Mouse (Mus musculus): ENCODE measurements around the gene Clec2g.
"Not testable (repeated sequence)": the region's sequence is repeated elsewhere in the genome, so short reads cannot be mapped to it uniquely, and the experiment has no call there.

Gene Clec2g

DNA sequence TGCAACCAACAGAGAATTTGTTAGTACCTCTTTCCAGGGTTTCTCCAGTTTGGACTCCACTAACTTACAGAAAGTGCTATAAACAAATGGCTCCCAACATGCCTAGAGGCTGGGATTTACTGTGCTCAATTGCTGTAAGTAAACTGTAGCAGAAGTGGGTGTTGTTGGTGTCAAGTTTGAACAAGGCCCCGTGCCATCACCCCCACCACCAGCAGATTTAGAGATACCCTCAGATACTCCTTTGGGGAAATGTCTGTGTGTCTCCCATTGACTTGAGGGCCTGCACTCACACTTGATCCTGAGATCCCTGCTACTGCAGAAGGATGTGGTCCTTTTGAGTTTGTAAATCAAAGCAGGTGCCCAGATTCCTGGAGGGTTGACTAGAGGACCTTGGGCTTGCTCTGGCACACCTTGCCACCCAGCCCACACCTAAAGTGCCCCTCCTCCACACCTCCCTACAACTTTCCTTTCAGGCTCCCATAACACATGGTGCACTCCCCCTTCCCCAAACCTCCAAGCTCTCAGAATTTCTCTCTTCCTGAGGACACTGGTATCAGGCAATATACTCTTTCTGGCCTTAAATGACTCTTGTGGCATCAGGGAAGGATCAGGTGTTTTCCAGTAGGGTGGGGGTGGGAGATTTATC is 37.3 kb downstream of the Clec2g start:
- no peak for DNase-seq (ENCODE audit: low spot score in 2 of 2)

DNA sequence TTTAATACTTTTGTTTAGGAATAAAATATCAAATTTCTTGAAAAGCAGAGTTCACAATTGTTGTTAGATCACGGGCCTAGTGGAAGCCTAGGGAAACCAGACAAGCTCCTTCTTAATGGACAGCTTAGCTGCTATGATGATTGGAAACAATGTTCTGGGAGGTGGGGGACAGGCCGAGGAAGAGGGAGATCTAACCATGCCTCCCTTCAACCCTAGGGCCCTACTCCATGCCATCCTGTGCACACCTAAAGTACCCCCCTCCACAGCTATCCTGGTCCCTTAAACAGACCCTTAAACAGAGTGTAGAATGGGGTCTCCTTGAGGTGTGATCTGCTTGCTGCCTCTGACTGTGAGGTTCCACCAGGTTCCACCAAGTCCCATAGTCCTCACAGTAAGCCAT is 38.0 kb downstream of the Clec2g start:
- no peak for DNase-seq (ENCODE audit: low spot score in 2 of 2)

DNA sequence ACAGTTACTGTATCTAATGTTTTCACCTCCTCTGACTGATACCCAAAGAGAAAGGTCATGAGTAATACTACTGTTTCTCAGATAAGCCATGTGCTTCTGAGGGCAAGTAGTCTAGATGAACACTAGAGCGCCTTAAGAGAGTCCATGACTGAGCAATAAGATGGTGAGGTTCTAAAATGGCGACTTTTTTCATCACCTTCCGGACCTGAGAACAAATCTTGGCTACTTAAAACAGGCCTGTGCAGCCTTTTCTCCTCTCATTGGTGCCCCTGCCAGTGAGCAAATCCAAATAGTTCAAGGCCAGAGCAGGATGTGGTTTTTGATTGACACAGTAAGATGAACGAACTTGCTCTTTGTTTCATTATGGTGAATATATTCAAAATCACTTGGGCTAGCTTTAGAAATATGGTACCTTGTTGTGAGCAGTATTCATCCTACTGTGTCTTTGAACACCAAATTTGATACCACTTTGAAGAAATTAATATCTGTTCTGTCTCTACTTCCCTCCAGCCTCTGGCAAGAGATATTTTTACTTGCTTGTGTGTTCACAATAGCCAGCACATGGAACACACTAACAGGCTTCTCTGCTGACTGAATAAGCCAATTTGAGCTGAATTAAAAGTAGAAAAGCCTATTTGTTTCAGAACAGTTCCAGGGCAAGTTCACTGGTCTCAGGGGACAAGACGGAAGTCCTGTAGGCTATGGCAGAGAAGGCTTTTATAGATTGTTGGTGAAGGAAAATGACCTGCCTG is 38.7 kb downstream of the Clec2g start:
- DNase-seq (ENCODE audit: low spot score in 2 of 2): no peak

DNA sequence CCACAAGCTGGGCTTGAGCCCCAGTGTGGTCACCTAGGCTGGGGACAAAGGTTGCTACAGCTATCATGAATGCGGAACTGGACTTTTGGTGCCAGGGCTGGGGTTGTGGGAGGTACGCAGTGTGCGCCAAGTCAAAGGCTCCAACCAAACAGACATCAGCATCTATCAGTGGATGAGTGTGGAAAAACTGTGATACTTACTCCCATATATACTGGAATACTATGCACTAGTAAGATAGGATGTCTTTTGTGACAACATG is 39.2 kb downstream of the Clec2g start:
- DNase-seq (ENCODE audit: low spot score in 2 of 2): no peak

DNA sequence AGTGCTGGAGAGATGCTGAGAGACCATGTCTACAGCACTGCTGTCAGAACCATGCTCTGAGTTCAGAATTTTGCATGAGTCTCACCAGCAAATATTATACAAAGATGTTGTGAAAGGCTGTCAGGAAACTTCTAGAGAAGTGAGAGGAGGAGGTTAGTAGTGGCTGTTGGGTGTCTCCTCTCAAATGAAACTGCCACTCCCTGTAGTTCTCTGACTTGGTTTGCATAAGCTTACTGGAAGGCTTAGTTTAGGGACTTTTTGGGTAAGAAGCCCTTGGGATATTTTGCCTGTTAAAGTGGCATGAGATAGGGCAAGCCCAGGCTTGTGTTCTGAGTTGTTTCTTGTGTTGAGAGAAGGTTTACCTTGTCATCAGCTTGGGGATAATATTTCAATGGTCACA is 40.7 kb downstream of the Clec2g start:
- not testable (repeated sequence) for DNase-seq (ENCODE audit: low spot score in 2 of 2)

DNA sequence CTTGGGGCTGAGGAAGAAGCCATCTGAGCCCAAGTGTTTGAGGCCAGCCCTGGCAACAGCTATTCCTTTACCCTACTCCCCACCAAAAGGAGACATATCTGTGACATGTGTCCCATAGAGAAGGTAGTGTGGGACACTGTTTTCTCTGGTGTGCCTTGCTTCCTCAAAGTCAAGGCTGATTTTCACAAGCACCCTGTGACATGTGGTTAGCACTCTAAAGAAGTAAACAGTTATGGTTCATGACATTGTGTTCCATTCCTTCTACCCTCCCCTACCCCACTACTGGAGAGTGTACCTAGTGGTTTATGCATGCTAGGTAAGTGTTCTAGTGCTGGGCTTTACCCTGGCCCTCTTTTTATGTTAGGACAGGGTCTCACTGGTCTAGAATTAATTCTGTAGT is 42.0 kb downstream of the Clec2g start:
- DNase-seq (ENCODE audit: low spot score in 2 of 2): no peak

DNA sequence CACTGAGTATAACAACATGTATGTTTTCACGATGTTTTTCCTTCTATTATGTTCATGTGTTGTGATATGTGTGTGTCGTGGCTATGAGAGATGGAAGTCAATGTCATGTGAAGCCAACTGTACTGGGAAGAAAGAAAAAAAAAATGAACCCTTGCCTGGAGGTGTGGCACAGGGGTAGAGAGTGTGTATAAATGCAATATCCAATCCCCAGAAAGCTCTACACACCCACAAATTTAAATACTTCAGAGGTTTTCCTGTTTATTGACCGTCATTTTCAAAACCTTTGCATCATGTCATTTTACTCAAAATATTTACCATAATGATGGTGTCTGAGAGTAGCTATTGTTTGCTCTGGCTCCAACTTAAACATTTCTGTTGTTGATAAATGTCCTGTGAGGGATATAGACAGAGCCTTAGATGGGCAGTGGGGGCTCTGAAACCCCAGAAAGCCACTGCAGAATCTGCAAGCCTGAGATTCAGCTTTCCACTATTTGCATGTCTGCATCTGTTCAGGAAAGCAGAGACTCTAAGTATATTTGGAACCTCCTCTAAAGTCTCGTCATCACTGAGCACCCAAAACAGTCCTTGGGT is 47.9 kb downstream of the Clec2g start:
- DNase-seq (ENCODE audit: low spot score in 2 of 2): not testable (repeated sequence)

DNA sequence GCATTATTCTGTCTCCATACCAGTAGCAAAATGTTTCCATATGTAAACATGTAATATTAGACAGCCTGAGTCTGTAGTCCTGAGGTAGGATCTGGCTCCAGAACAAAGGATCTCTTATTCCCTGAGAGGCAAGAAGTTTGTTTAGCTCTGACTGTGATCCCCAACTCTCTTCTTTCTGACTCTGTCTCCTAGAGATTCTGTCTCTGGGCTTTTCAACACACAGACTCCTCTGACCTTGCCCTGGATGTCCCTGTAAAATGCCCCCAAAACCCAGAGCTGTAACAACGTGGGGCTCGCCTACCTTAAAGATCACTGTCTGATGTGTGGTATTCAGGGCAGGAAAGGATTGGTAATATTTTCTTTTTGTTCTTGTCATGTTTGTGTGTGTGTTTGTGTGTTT is 58.2 kb downstream of the Clec2g start:
- DNase-seq (ENCODE audit: low spot score in 2 of 2): no peak

DNA sequence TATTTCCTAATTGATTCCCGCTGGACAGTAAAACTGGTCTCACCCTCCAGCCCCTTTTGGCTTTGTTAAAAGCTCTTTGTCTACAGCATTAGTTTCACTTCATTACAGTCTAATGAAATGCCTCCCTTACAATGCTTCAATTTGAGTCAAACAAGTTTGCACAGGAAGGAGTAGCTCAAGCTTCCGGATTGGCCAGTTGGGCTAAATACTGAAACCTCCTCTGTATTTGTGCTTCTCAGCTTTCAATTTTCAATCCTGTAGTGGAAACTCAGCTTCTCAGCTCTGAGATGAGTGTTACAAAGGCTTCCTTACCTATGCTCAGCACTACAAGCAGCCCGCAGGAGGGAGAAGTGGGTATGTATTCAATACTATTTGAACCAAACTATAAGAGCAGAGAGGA is 58.6 kb downstream of the Clec2g start:
- DNase-seq (ENCODE audit: low spot score in 2 of 2): no peak

DNA sequence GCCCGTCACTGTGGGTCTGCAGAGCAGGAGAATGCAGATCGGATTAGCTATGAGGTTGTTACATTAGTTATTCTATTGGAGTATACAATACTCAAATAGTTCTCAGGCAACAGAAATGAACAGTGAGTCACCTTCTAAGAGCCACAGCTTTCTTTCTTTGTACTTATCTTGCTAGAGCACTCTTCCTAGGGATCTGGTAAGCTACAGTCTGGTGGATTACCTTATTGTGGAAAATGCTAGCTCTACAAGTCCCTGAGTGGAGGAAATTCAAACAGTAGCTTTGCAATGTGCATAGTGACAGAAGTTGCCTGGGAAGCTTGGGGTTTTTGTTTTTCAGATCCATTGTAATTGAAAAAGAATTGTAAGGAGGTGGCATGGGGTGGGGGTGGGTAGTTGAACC is 59.0 kb downstream of the Clec2g start:
- no peak for DNase-seq (ENCODE audit: low spot score in 2 of 2)

DNA sequence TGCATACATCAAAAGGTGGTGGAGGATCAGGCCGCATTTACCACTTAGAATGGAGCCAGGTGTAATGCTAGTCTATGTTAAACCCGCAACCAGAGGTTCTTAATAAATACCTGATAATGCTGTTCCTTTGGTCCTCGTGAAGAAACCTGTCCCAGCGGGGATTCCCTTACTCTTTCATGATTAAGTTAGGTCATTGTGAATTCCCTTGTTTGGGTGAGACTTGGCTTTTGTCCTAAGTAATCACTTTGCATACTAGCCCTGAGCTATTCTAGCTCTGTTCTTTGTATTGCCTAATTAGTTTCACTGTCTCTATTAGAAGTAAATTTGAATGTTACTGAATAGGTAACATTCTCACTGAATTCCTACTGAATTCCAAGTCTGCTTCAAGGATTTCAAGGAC is 60.2 kb downstream of the Clec2g start:
- no peak for DNase-seq (ENCODE audit: low spot score in 2 of 2)

DNA sequence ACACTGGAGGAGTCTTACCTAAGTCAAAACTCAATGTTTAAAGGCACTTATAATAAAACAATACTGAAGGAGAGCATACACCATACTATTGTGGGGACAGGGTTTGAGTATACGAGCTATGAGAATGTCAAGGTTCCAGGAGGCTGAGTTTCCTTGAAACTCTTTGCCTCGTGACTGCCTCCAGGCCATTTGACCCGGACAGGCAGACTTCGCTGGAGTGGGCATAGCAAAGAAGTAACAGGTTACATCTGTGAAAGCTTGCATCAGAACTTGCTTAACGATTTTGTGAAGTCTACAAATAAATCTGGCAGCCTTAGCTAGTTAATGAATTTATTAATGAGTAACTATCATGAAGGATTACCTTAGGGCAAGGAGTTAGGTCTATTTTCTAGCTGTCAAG is 60.6 kb downstream of the Clec2g start:
- no peak for DNase-seq (ENCODE audit: low spot score in 2 of 2)

DNA sequence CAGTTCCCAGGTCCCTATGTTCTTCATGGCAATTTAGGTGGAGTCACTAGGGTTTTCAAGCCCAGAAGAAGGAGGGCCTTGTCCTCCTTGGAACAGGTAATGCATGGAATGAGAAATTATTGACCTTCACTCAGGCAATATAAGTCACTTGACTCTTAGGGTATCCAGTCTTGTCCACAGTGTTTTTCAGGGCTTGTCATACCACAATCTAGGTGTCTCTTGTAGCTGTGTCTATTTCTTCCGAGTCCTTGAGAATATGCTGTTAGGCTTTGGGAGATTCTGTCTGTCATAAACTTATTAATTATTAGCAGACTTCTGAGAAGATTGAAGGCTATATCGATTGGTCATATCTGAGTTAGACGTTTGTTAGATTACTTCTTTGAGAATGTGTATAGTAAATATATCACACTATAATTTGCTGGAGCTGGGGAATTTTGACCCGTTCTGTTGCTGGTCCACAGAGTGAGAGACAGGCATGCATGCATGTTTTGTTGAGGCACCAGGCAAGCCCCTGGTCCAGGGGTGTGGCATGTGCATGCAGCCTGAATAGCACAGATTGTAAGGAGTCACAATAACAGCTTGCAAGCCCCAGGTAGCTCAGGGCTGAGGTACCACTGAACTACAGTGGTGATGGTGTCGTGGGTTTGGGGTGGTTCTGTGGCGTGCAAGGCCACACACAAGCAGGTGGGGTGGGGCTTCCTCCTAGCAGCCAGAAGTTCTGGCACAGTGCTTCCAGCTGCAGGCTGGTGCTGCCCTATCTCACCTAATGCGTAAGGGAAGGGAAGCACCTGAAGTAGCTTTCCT is 61.3 kb downstream of the Clec2g start:
- DNase-seq (ENCODE audit: low spot score in 2 of 2): no peak

DNA sequence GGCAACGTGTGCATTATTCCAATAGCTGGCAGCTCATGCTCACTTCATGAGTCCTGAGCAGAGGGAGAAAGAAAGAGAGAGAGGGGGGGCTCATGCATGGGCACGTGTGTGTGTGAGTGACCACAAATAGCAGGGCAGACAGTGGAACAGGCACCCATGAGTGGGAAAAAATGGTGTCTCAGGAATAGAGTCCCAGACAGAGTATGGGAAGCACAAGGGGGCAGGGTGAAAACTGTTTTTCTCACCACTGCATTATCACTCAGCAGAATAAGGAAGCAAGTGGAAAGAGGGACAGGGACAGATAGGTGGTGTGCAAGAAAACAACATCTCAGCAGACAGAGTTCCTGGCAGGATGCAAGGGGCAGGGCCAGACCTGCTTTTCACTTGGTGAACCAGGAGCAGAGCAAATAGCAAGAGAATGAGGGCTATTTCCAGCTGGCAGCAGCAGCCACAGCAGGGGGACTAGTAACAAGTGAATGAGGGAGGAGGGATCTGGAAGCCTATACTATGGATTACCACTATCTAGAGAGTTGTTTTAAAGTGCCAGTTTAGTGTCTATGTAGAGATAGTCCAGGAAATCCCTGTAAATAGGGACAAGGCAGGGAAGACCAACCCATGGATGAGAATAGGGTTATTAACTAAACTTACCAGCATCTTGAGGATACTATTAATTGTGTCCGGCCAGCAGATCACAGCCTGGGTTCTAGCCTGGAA is 62.0 kb downstream of the Clec2g start:
- DNase-seq (ENCODE audit: low spot score in 2 of 2): no peak

DNA sequence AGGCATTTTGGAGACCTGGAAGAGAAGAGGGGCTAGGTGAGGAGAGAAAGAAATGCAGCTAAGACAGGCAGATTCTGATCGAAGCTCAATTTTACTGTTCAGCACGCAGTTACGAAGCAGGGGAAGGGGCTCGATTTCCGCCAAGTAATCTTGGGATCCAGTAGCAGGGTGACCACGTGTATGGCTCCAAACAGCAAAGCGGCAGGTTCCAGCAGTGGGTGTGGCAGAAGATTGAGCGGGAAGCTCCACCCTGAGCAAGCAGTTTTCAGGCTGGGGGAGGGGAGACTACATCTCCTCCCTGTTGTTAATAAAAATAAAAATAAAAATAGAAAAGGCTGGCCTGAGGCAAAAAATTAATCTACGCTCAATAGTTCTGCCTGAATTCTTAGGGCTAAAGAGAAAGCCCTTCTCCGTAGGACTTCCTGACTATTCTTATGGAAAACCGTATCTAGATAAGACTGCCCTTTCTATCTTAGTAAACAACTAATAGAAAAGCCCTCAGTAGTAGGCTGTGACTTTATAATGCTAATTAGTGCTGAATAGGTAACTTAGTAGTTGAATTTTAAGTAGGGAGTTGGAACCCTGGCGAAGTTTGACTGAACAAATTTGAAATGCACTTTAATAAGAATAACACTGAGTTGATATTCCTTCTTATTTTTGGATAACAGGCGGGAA is 62.7 kb downstream of the Clec2g start:
- DNase-seq (ENCODE audit: low spot score in 2 of 2): peak in 1 of 2 experiments; percentile 21

DNA sequence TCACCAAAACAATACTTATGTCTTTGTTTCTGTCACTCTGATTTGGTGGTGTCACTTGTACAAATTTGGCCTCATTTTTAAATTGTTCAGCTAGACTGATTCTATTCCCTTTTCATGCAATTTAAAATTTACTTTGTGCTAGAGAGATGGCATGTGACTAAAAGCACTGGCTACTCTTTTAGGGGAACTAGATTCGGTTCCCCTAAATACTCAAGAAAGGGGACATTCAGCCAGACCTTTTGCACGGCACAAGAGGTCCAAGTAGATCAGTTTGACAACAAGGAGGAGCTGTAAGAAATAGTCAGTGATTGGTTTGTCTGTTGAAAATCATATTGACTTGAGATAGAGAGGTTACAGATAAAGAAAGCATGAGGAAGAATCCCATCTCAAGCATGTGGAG is 67.2 kb downstream of the Clec2g start:
- no peak for DNase-seq (ENCODE audit: low spot score in 2 of 2)

DNA sequence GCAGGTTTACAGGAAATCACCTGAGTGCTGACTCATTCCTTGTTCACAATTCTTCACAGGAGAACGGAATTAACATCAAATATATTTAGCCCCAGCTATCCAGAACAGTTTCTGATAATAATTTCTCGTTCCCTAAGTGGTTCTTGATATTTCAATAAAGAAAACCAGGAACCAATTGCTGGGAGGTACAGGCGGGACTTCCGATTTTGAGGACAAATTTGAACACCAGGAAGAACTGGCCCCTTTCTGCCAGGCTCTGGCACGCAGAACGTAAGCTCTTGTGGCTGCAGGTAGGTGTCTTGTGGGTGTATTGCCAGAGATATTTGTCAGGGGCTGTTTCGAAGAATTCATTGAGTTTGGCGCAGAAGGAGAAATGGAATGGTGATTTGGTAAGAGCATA is 74.4 kb downstream of the Clec2g start:
- no peak for DNase-seq (ENCODE audit: low spot score in 2 of 2)

DNA sequence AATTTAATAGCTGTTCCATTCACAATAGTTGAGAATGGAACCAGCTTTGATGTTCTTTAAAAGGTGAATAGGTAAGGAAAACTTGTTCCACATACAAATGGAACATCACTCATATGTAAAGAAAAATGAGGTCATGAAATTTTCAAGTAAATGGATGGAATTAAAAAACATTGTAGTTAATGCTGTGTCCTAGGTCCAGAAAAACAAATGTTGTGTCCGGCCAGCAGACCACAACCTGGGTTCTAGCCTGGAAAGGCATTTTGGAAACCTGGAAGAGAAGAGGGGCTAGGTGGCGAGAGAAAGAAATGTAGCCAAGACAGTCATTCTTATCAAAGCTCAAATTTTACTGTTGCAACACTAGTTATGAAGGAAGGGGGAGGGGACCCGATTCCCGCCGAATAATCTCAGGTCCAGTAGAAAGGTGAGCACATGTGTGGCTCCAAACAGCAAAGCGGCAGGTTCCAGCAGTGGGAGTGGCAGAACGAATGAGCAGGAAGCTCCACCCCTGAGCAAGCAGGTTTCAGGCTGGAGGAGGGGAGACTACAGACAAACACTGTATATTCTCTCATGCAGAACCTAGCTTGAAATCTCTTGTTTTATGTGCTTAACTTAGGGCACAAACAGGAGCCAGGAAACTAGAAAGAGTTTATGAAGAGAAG is 75.8 kb downstream of the Clec2g start:
- DNase-seq (ENCODE audit: low spot score in 2 of 2): not testable (repeated sequence)

DNA sequence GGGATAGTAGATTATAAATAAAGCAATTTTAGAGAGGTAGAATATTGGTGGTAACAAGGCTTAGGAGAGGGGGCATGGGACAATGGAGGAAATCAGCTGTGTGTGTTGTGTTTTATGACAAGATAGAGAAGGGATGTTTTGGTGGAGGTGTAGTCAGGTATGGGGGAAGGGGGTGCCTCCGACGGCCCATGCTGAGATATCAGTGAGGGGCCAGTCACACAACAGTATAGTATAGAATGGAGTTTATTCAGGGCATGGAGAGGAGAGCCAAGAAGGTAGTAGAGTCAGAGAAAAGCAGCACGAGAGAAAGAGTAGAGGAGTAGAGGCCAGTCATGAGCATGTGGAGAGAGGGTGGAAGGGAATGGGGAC is 76.3 kb downstream of the Clec2g start:
- no peak for DNase-seq (ENCODE audit: low spot score in 2 of 2)

DNA sequence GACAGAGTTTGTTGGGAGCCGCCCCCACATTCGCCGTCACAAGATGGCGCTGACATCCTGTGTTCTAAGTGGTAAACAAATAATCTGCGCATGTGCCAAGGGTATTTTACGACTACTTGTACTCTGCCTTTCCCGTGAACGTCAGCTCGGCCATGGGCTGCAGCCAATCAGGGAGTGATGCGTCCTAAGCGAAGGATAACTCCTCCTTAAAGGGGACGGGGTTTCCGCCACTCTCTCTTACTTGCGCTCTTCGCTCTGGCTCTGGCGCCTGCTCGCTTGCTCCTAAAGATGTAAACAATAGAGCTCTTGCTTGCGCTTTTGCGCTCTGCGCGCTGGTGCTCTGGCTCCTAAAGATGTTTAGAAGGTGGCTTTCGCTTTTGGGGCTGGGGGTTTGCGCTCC is 77.8 kb downstream of the Clec2g start:
- not testable (repeated sequence) for DNase-seq (ENCODE audit: low spot score in 2 of 2)

DNA sequence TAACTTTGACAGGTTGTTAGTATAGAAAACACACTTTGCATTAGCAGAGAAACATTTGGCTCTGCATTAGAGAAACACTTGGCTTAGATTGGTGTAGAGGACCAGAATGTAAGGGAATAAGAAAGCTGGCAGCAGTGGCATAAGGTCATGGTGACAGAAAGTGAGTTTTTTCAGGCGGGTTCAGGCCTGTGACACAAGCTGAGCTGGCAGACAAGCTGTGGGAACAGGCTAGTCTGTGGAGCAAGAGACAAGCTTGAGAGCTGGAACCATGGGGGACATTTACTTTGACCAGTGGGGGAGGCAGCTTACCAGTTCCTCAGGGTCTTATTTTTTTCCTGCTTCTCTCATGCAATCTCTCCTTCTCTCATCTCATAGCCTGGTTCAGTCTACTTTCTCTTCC is 78.8 kb downstream of the Clec2g start:
- no peak for DNase-seq (ENCODE audit: low spot score in 2 of 2)
